Mouse (Mus musculus) limb, embryonic 14.5 days (tissue): ENCODE measurements around the gene Tshz2. TPM values are rescaled to one million over a fixed set of nuclear protein-coding genes. Genes with fewer than 3 reads are reported as not detected.
A peak's percentile ranks its signal among the peaks of the same experiment; 100 is the strongest.

Source experiments
- ATAC-seq: fragments of 200-750 bp; cut with Nextera tagmentation; 2 replicates; pipeline ENCODE4 v1.8.0; 2017; ENCODE audit warnings: low read depth, moderate number of reproducible peaks, moderate TSS enrichment; ENCODE audit not compliant: low FRiP score
- DNase-seq: peaks from one replicate; pipeline ENCODE4 v3.0.0-alpha.2; 2015; ENCODE audit warnings: low spot score
- H3K27ac ChIP-seq: fragments of 300-500 bp; sonication (generic); replicated peaks from 2 replicates; pipeline ENCODE4 v1.5.1; 2014; ENCODE audit warnings: low read depth, mild to moderate bottlenecking, low read length, moderate library complexity, mixed read lengths
- H3K27me3 ChIP-seq: fragments of 300-500 bp; sonication (generic); 2 replicates; pipeline ENCODE4 v1.6.1; 2014; ENCODE audit warnings: low read length, mixed read lengths; ENCODE audit not compliant: control insufficient read depth, insufficient read depth
- H3K36me3 ChIP-seq: fragments of 300-500 bp; sonication (generic); 2 replicates; pipeline ENCODE4 v1.6.1; 2014; ENCODE audit warnings: mild to moderate bottlenecking, low read length, moderate library complexity, mixed read lengths; ENCODE audit not compliant: control insufficient read depth, insufficient read depth
- H3K4me1 ChIP-seq: fragments of 300-500 bp; sonication (generic); 2 replicates; pipeline ENCODE4 v1.6.1; 2014; ENCODE audit warnings: antibody characterized with exemption, low read length, mixed read lengths; ENCODE audit not compliant: control insufficient read depth, insufficient read depth
- H3K4me2 ChIP-seq: fragments of 300-500 bp; sonication (generic); replicated peaks from 2 replicates; pipeline ENCODE4 v1.6.1; 2014; ENCODE audit warnings: low read depth, mild to moderate bottlenecking, low read length, moderate library complexity; ENCODE audit not compliant: severe bottlenecking
- H3K4me3 ChIP-seq: fragments of 300-500 bp; sonication (generic); replicated peaks from 2 replicates; pipeline ENCODE4 v1.5.1; 2014; ENCODE audit warnings: low read length
- H3K9ac ChIP-seq: fragments of 300-500 bp; sonication (generic); 2 replicates; pipeline ENCODE4 v1.6.1; 2014; ENCODE audit warnings: mild to moderate bottlenecking, low read depth, low read length, moderate library complexity; ENCODE audit not compliant: severe bottlenecking
- H3K9me3 ChIP-seq: fragments of 300-500 bp; sonication (generic); 2 replicates; pipeline ENCODE4 v1.6.1; 2016; ENCODE audit warnings: low read length; ENCODE audit not compliant: control insufficient read depth
- POLR2A ChIP-seq: fragments of 200-500 bp; IDR thresholded peaks from 2 replicates; pipeline ENCODE4 v1.8.0; 2012; ENCODE audit warnings: inconsistent platforms, mild to moderate bottlenecking, moderate library complexity, borderline replicate concordance; ENCODE audit not compliant: insufficient read depth, insufficient read length; ENCODE audit errors: extremely low read depth
- whole genome bisulfite sequencing: fragments of 180-500 bp; shearing (Covaris S2); extraction: QIAGEN DNeasy Blood & Tissue Kit; methylation state at CpG from one replicate; pipeline ENCODE4 v1.1.7; 2014; 5-methylcytosine and 5-hydroxymethylcytosine counted together
- polyA plus RNA-seq, 2 experiments: library from polyadenylated mRNA; depleted of rRNA in 1 of 2; stranded (reverse) in 1 of 2; unstranded in 1 of 2; fragments of >200 nt; fragmentation: Nextera tagmentation in 1 of 2; extraction: Ambion mirVana in 1 of 2; gene quantifications; 2 replicates each; pipeline versions ENCODE4 v1.2.1 to v1.2.3; 2012 to 2014

Tshz2 gene
- polyA plus RNA-seq, 2 experiments: 7.3 to 29.2 TPM

DNA sequence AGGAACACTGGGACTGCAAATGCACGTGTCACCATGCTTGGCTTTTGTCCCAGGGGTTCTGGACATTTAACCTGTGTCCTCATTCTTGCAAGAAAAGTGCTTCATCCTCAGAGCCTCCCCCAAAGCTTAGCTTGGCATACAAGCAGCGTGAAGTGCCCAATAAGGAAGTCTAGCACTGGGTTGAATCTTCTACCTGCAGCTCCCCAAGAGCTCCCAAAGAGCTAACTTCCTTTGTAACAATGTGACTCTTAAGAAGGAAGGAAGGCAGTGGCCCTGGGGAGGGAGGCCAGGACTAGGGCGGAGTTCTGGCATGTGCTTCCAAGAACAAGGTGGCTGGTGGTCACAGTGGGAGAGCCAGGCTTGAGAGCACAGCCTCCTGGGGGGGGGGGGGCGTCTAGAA lies 18.1 kb upstream of the Tshz2 start:
- 67% methylated on average over 3 of the region's 4 CpGs for WGBS
- Histone ChIP-seq H3K4me2 (no peak overlapping the region), H3K9me3 (no peaks in the 10 kb centered on the region), H3K9ac (no peak overlapping the region), H3K27ac (no peak overlapping the region), H3K4me3 (no peak overlapping the region), H3K27me3 (no peaks in the 10 kb centered on the region), H3K4me1 (peaks cover 22% of the 10 kb centered on the region), H3K36me3 (no peaks in the 10 kb centered on the region)
- no peak for TF ChIP-seq POLR2A
- ATAC-seq (no peak), DNase-seq (no peak)

DNA sequence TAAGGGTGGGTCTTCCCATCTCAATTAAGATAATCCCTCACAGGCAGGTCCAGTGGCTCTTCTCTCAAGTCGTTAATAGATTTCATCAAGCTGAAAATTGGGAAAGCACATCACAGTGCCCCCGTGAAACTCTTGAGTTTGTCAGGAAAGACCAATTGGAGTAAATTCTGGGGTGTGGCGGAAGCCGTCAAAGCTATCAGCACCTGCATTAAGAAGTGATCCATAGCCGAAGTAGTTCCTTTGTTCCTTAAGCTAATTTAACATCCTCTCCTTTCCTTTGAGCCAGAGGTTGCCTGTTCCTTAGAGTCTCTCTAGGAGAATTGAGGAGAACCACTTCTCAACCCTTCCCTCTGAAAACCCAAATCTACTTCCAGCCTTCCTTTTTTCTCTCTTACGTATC lies 16.8 kb upstream of the Tshz2 start:
- Histone ChIP-seq H3K4me1 (peaks cover 19% of the 10 kb centered on the region), H3K9ac (no peak overlapping the region), H3K27me3 (no peaks in the 10 kb centered on the region), H3K27ac (no peak overlapping the region), H3K9me3 (no peaks in the 10 kb centered on the region), H3K4me2 (no peak overlapping the region), H3K36me3 (no peaks in the 10 kb centered on the region), H3K4me3 (no peak overlapping the region)
- ATAC-seq: no peak
- WGBS: 70% methylated on average over 6 of the region's 6 CpGs
- no peak for TF ChIP-seq POLR2A
- DNase-seq: no peak

DNA sequence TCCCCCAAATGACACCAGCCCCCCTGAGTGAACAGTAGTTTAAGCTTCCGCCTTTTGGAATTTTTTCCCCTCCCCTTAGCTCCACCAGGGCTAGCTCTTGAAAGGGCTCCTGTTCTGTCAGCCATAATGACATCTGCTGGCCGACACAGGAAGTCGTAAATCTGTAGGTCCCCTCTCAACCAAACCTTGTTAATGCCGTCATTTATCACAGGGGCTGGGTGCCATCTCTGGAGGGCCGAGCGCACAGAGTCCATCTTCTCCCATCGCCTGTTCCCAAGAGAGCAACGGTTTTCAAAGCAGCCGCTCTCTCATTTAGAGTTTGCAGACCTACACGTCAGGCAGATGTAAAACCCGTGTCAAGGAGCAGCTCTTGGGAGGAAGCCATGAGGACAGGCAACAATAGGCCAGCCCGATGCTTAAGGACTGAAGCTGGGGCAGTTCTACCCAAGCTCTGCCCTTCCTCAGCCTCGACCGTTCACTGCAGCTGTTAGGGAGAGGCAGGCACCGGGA lies 11.6 kb upstream of the Tshz2 start:
- Histone ChIP-seq H3K4me3 (peak overlapping the region; percentile 28), H3K9ac (peak overlapping the region; percentile 38)

DNA sequence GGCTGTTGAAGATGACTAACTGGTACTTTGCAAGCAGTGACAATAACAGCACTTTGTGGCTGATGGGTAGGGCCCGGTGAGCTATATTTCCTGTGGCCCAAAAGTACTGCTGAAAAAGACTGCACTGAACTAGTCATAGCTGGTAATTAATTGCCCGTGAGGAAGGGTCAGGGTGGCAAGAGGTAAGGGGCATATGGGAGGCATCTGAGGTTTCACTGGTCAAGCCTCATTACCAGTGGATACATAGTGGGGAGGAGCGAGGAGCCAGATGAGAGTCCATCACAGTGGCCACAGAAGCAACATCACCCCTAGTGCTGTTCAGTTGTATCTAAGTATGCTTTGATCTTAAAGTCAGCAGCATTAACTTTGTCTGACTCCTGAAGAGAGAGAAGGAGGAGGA lies 2.7 kb upstream of the Tshz2 start:
- H3K4me3 ChIP-seq: no peak overlapping the region
- no peaks in the 10 kb centered on the region for H3K36me3 ChIP-seq
- no peak overlapping the region for H3K4me2 ChIP-seq
- peaks cover 7% of the 10 kb centered on the region; the same call in 1 of the 2 replicates for H3K4me1 ChIP-seq
- DNase-seq: no peak
- no peaks in the 10 kb centered on the region for H3K9me3 ChIP-seq
- no peak for ATAC-seq
- no peaks in the 10 kb centered on the region for H3K27me3 ChIP-seq
- 76% methylated on average over 3 of the region's 3 CpGs for WGBS
- no peak for TF ChIP-seq POLR2A
- no peak overlapping the region for H3K9ac ChIP-seq
- no peak overlapping the region for H3K27ac ChIP-seq

More for the DNA sequence above, 11.6 kb upstream of the Tshz2 start:
- no peaks in the 10 kb centered on the region for H3K9me3 ChIP-seq
- ATAC-seq: peak; percentile 77
- peak; percentile 57 for DNase-seq
- H3K27ac ChIP-seq: no peak overlapping the region
- H3K4me1 ChIP-seq: peaks cover 10% of the 10 kb centered on the region
- peak overlapping the region; percentile 61 for H3K4me2 ChIP-seq
- WGBS: 5% methylated on average over 15 of the region's 15 CpGs
- H3K36me3 ChIP-seq: no peaks in the 10 kb centered on the region
- no peak for TF ChIP-seq POLR2A
- no peaks in the 10 kb centered on the region for H3K27me3 ChIP-seq

DNA sequence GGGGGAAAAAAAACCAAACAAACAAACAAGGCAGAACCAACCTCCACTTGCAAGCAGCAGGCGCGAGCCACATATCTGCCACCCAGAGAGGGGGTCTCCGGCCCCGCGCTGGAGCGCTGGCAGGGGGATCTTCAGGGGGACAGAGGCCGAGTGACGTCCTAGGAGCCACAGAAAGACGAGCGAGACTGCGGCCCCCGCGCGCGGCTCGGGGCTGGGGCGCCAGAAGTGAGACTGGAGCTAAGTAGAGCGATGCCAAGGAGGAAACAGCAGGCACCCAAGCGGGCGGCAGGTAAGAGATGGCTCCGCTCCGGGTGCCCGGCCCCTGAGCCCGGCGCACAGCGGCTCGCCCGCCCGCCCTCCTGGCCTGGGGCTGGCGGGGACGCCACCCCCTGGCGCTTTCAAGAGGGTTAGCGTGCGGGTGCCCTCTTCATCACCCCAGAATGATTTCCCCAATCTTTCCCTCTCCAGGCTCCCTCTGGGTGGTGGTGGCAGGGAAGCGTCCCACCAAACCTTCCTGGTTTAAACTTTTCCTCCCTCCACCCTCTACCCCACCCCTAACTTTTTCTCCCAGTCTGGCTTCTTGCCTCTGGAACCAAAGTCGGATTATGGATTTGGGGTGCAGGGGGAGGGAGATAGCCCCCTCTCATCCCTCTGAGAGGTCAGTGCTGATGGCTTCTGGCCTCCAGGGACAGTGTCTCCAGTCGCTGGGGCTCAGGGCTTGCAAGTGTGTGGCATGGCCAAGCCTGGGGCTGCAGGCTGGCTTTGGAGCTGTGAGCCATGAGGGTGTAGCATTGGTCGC lies 877 bp downstream of the Tshz2 start:
- Histone ChIP-seq H3K27me3 (no peaks in the 10 kb centered on the region; the same call in 1 of the 2 replicates), H3K4me1 (peaks cover 24% of the 10 kb centered on the region), H3K27ac (peak overlapping the region; percentile 72), H3K4me3 (peak overlapping the region; percentile 71), H3K9ac (peak overlapping the region; percentile 87), H3K4me2 (peak overlapping the region; percentile 89), H3K9me3 (no peaks in the 10 kb centered on the region), H3K36me3 (no peaks in the 10 kb centered on the region)
- WGBS: under 1% methylated on average over 30 of the region's 38 CpGs
- ATAC-seq (0 out of 2 replicates have a peak, but pooled peaks have one; percentile 10), DNase-seq (no peak)
- no peak for TF ChIP-seq POLR2A
